Mouse (Mus musculus): Measurements from ENCODE around the gene Kcna5. TPM values are rescaled to one million over a fixed set of nuclear protein-coding genes. Genes with fewer than 3 reads are reported as not detected.
A peak's percentile ranks its signal among the peaks of the same experiment; 100 is the strongest.

Kcna5 gene
- polyA plus RNA-seq, 1 experiment from 2014 or later = 3.5 TPM

DNA sequence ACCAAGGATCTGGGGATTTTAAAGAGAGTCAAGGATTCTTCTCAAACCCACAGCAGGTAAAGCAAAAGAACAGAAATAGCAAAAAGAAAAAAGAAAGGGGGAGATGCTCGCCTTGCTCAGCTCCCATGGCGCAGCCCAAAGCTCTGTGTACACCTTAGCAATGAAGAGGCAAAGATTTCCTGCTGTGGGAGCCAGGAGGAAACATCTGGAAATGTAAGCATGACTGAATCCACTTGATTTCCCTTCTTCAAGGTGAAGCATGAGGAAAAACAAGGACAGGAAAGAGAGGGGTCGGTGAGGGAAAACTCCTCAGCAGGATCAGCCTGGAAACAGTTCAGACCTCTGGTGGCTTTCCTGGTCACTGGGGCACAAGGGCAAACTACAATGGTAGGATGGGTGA lies 5.2 kb downstream of the Kcna5 start:
- Histone ChIP-seq H3K9ac (replicated peaks; ENCODE audit: low read length) (no peak overlapping the region), H3K9me3 (ENCODE audit: control insufficient read depth, low read length) (no peaks in the 10 kb centered on the region), H3K4me3 (replicated peaks; ENCODE audit: low read depth, low read length) (no peak overlapping the region), H3K4me1 (ENCODE audit: control insufficient read depth, insufficient read depth, low read length) (peaks cover 8% of the 10 kb centered on the region), H3K4me2 (ENCODE audit: low read length) (no peak overlapping the region), H3K27me3 (ENCODE audit: control insufficient read depth, insufficient read depth, low read length) (peaks cover 18% of the 10 kb centered on the region), H3K27ac (replicated peaks; ENCODE audit: low read depth, low read length) (no peak overlapping the region), H3K36me3 (ENCODE audit: control insufficient read depth, insufficient read depth, low read length) (no peaks in the 10 kb centered on the region)
- ATAC-seq (ENCODE audit: low FRiP score, low TSS enrichment) (no peak), DNase-seq (no peak)
- WGBS = 80% methylated on average over 3 of the region's 3 CpGs

- H3K4me2 ChIP-seq (ENCODE audit: low read length) = no peak overlapping the region
- WGBS = 25% methylated on average over 10 of the region's 10 CpGs
- peak; percentile 76 for DNase-seq
Observed at GRCm38 (mm10) chr6:126514720-126515119, 20.5 kb downstream of the Kcna5 start.

GRCm38 (mm10) chr6:126513714-126514248 lies 21.4 kb downstream of the Kcna5 start:
- Histone ChIP-seq H3K27me3 (ENCODE audit: control insufficient read depth, insufficient read depth, low read length) (no peaks in the 10 kb centered on the region), H3K9me3 (ENCODE audit: control insufficient read depth, low read length) (no peaks in the 10 kb centered on the region), H3K36me3 (ENCODE audit: control insufficient read depth, insufficient read depth, low read length) (no peaks in the 10 kb centered on the region), H3K4me2 (ENCODE audit: low read length) (no peak overlapping the region), H3K4me1 (ENCODE audit: control insufficient read depth, insufficient read depth, low read length) (0 out of 2 replicates have a peak, but pooled peaks cover 6% of the 10 kb centered on the region), H3K27ac (replicated peaks; ENCODE audit: low read depth, low read length) (no peak overlapping the region), H3K4me3 (replicated peaks; ENCODE audit: low read depth, low read length) (no peak overlapping the region), H3K9ac (replicated peaks; ENCODE audit: low read length) (no peak overlapping the region)
- WGBS = 84% methylated on average over 3 of the region's 3 CpGs
- ATAC-seq (ENCODE audit: low FRiP score, low TSS enrichment) (no peak), DNase-seq (no peak)

More at GRCm38 (mm10) chr6:126514720-126515119, 20.5 kb downstream of the Kcna5 start:
- H3K4me1 ChIP-seq (ENCODE audit: control insufficient read depth, insufficient read depth, low read length) = 0 out of 2 replicates have a peak, but pooled peaks cover 6% of the 10 kb centered on the region
- H3K9me3 ChIP-seq (ENCODE audit: control insufficient read depth, low read length) = no peaks in the 10 kb centered on the region
- ATAC-seq (ENCODE audit: low FRiP score, low TSS enrichment) = 0 out of 2 replicates have a peak, but pooled peaks have one; percentile 40
- no peak overlapping the region for H3K4me3 ChIP-seq (replicated peaks; ENCODE audit: low read depth, low read length)
- no peak overlapping the region for H3K27ac ChIP-seq (replicated peaks; ENCODE audit: low read depth, low read length)
- no peaks in the 10 kb centered on the region for H3K36me3 ChIP-seq (ENCODE audit: control insufficient read depth, insufficient read depth, low read length)
- no peaks in the 10 kb centered on the region for H3K27me3 ChIP-seq (ENCODE audit: control insufficient read depth, insufficient read depth, low read length)
- H3K9ac ChIP-seq (replicated peaks; ENCODE audit: low read length) = no peak overlapping the region

GRCm38 (mm10) chr6:126513154-126513553 lies 22.1 kb downstream of the Kcna5 start:
- no peak overlapping the region for H3K9ac ChIP-seq (replicated peaks; ENCODE audit: low read length)
- 0 out of 2 replicates have a peak, but pooled peaks cover 6% of the 10 kb centered on the region for H3K4me1 ChIP-seq (ENCODE audit: control insufficient read depth, insufficient read depth, low read length)
- H3K4me2 ChIP-seq (ENCODE audit: low read length) = no peak overlapping the region
- 88% methylated on average over 3 of the region's 3 CpGs for WGBS
- DNase-seq (no peak), ATAC-seq (ENCODE audit: low FRiP score, low TSS enrichment) (no peak)
- H3K9me3 ChIP-seq (ENCODE audit: control insufficient read depth, low read length) = no peaks in the 10 kb centered on the region
- H3K27me3 ChIP-seq (ENCODE audit: control insufficient read depth, insufficient read depth, low read length) = no peaks in the 10 kb centered on the region
- H3K4me3 ChIP-seq (replicated peaks; ENCODE audit: low read depth, low read length) = no peak overlapping the region
- no peak overlapping the region for H3K27ac ChIP-seq (replicated peaks; ENCODE audit: low read depth, low read length)
- H3K36me3 ChIP-seq (ENCODE audit: control insufficient read depth, insufficient read depth, low read length) = no peaks in the 10 kb centered on the region

DNA sequence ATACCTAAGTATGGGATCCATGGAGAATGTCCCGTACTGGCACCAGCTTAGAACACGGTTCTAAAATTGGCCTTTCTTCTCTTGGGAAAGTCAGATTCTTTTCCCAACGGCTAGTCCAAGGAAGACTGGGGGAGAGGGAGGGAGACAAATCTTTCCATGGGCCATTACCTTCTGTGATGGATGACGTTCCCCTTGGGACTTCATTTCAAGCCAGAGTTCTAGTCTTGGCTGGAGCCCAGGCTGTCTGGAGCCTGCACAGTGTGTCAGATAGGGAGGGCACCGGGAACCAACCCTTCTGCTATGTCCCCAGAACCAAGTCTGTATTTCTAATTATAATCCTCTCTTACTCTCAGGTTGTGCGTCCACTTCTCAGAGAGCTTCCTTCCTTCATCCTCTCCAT lies 26.5 kb downstream of the Kcna5 start:
- Histone ChIP-seq H3K9me3 (ENCODE audit: control insufficient read depth, low read length) (no peaks in the 10 kb centered on the region), H3K9ac (replicated peaks; ENCODE audit: low read length) (no peak overlapping the region), H3K4me3 (replicated peaks; ENCODE audit: low read depth, low read length) (no peak overlapping the region), H3K27me3 (ENCODE audit: control insufficient read depth, insufficient read depth, low read length) (no peaks in the 10 kb centered on the region), H3K4me2 (ENCODE audit: low read length) (no peak overlapping the region), H3K27ac (replicated peaks; ENCODE audit: low read depth, low read length) (no peak overlapping the region), H3K4me1 (ENCODE audit: control insufficient read depth, insufficient read depth, low read length) (no peaks in the 10 kb centered on the region), H3K36me3 (ENCODE audit: control insufficient read depth, insufficient read depth, low read length) (no peaks in the 10 kb centered on the region)
- ATAC-seq (ENCODE audit: low FRiP score, low TSS enrichment) (no peak), DNase-seq (no peak)
- WGBS = 90% methylated on average over 6 of the region's 6 CpGs

DNA sequence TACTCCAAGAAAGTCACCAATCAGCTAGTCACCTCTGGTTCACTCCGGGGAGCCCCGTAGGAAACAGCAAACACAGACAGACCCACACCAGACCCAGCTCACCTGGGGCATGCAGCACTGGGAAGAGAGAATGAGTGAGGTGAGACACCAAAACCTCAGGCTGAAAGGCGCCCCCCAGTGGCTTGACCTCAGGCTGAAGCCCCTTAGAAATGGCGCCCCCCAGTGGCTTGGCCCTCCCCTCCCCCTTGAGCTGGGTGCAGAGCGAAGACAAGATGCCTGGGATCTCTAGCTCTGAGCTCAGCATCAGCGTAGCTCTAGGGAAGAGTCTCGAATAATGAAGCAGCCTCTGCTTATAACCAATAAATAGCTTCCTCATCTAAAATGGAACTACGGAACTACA lies 31.3 kb downstream of the Kcna5 start:
- ATAC-seq (ENCODE audit: low FRiP score, low TSS enrichment) = no peak
- DNase-seq = no peak
- WGBS = 67% methylated on average over 8 of the region's 8 CpGs
- H3K36me3 ChIP-seq (ENCODE audit: control insufficient read depth, insufficient read depth, low read length) = no peaks in the 10 kb centered on the region
- H3K4me1 ChIP-seq (ENCODE audit: control insufficient read depth, insufficient read depth, low read length) = 0 out of 2 replicates have a peak, but pooled peaks cover 5% of the 10 kb centered on the region
- H3K9ac ChIP-seq (replicated peaks; ENCODE audit: low read length) = no peak overlapping the region
- H3K27me3 ChIP-seq (ENCODE audit: control insufficient read depth, insufficient read depth, low read length) = no peaks in the 10 kb centered on the region
- H3K4me2 ChIP-seq (ENCODE audit: low read length) = no peak overlapping the region
- H3K9me3 ChIP-seq (ENCODE audit: control insufficient read depth, low read length) = no peaks in the 10 kb centered on the region
- no peak overlapping the region for H3K4me3 ChIP-seq (replicated peaks; ENCODE audit: low read depth, low read length)
- H3K27ac ChIP-seq (replicated peaks; ENCODE audit: low read depth, low read length) = no peak overlapping the region

DNA sequence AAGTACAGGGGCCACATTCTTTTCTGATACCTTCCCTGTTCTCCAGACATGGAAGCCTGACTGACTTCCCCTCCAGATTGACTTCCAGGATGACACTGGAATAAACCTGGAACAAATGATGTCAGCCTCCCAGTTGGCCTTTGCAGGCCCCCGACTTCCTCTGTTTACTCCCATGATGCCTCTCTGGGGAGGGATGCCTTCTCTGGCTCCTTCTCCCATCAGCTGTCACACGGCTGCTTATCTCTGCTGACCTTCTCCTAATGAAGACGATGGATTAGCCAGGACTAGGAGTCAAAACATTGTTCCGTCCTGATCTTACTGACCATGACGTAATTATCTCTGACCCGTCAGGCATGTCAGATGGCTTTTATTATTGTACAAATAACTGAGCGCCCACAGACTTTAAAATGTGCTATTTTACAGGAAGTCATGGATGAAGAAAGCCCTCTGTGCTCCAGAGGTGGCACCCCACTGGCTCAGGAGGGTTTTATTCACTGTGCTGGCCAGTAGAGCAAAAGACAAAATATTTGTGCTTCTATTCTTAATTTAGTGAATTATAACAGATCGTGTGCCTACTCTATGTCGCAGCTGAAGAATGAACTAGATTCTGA lies 32.4 kb downstream of the Kcna5 start:
- H3K4me2 ChIP-seq (ENCODE audit: low read length) = no peak overlapping the region
- no peak for DNase-seq
- 0 out of 2 replicates have a peak, but pooled peaks cover 5% of the 10 kb centered on the region for H3K4me1 ChIP-seq (ENCODE audit: control insufficient read depth, insufficient read depth, low read length)
- no peaks in the 10 kb centered on the region for H3K36me3 ChIP-seq (ENCODE audit: control insufficient read depth, insufficient read depth, low read length)
- 14% methylated on average over 9 of the region's 9 CpGs for WGBS
- no peaks in the 10 kb centered on the region for H3K27me3 ChIP-seq (ENCODE audit: control insufficient read depth, insufficient read depth, low read length)
- no peak overlapping the region for H3K27ac ChIP-seq (replicated peaks; ENCODE audit: low read depth, low read length)
- H3K9me3 ChIP-seq (ENCODE audit: control insufficient read depth, low read length) = no peaks in the 10 kb centered on the region
- no peak for ATAC-seq (ENCODE audit: low FRiP score, low TSS enrichment)
- H3K4me3 ChIP-seq (replicated peaks; ENCODE audit: low read depth, low read length) = no peak overlapping the region
- no peak overlapping the region for H3K9ac ChIP-seq (replicated peaks; ENCODE audit: low read length)

GRCm38 (mm10) chr6:126500985-126501384 lies 34.2 kb downstream of the Kcna5 start:
- H3K27ac ChIP-seq (replicated peaks; ENCODE audit: low read depth, low read length) = no peak overlapping the region
- 89% methylated on average over 6 of the region's 6 CpGs for WGBS
- H3K4me3 ChIP-seq (replicated peaks; ENCODE audit: low read depth, low read length) = no peak overlapping the region
- DNase-seq (no peak), ATAC-seq (ENCODE audit: low FRiP score, low TSS enrichment) (no peak)
- no peaks in the 10 kb centered on the region for H3K27me3 ChIP-seq (ENCODE audit: control insufficient read depth, insufficient read depth, low read length)
- no peaks in the 10 kb centered on the region for H3K9me3 ChIP-seq (ENCODE audit: control insufficient read depth, low read length)
- H3K36me3 ChIP-seq (ENCODE audit: control insufficient read depth, insufficient read depth, low read length) = no peaks in the 10 kb centered on the region
- H3K4me2 ChIP-seq (ENCODE audit: low read length) = no peak overlapping the region
- H3K9ac ChIP-seq (replicated peaks; ENCODE audit: low read length) = no peak overlapping the region
- H3K4me1 ChIP-seq (ENCODE audit: control insufficient read depth, insufficient read depth, low read length) = peaks cover 11% of the 10 kb centered on the region; the same call in 1 of the 2 replicates

DNA sequence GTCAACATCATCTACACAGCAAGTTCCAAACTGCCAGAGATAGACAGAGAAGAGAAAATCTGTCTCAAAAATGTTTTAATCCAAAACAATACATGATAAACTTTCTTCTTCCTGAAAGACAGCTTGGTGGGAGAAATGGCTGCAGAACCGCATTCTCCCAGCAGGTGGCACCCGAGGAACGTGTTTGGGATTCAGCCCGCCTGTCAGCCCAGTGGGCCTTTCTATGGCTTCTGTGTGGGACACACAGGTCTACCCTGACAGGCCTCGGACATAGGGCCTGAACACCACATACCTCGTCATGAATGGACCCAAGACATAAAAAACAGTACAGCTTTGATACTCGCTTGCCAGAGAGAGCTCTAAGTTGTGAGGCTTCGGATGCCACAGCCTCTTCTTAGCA lies 35.1 kb downstream of the Kcna5 start:
- no peak overlapping the region for H3K4me2 ChIP-seq (ENCODE audit: low read length)
- no peak overlapping the region for H3K27ac ChIP-seq (replicated peaks; ENCODE audit: low read depth, low read length)
- H3K4me1 ChIP-seq (ENCODE audit: control insufficient read depth, insufficient read depth, low read length) = peaks cover 11% of the 10 kb centered on the region; the same call in 1 of the 2 replicates
- H3K4me3 ChIP-seq (replicated peaks; ENCODE audit: low read depth, low read length) = no peak overlapping the region
- peak; percentile 89 for DNase-seq
- 16% methylated on average over 8 of the region's 8 CpGs for whole genome bisulfite sequencing
- ATAC-seq (ENCODE audit: low FRiP score, low TSS enrichment) = peak; percentile 65; the same call in 1 of the 2 replicates
- H3K9ac ChIP-seq (replicated peaks; ENCODE audit: low read length) = no peak overlapping the region
- no peaks in the 10 kb centered on the region for H3K27me3 ChIP-seq (ENCODE audit: control insufficient read depth, insufficient read depth, low read length)
- no peaks in the 10 kb centered on the region for H3K9me3 ChIP-seq (ENCODE audit: control insufficient read depth, low read length)
- H3K36me3 ChIP-seq (ENCODE audit: control insufficient read depth, insufficient read depth, low read length) = no peaks in the 10 kb centered on the region
